Mouse (Mus musculus): Measurements from ENCODE around the gene Arv1.

The Arv1 gene

GRCm38 (mm10) chr8:124732828-124733227, 10.9 kb downstream of the Arv1 start:
- no peak for DNase-seq

GRCm38 (mm10) chr8:124735371-124735911, 13.5 kb downstream of the Arv1 start:
- DNase-seq, result no peak

DNA sequence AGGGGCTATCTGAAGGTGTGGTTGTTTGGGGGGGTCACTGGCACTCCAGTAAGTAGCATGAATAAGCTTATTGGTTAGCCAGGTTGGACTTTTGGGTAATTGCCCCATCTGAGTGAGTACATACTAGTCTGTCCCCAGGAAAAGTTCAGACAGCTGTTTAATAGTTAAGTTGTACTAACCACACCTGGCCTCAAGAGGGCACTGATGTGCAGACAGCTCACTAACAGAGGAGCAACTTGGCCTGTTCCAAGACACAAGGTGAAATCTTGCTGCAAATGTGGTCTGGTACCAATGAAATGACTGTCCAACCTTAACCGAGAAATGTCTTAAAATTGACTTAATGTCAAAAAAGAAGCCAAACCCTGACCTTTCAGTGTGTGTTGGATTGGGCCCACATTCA, 17.3 kb downstream of the Arv1 start:
- DNase-seq, result peak; percentile 32

DNA sequence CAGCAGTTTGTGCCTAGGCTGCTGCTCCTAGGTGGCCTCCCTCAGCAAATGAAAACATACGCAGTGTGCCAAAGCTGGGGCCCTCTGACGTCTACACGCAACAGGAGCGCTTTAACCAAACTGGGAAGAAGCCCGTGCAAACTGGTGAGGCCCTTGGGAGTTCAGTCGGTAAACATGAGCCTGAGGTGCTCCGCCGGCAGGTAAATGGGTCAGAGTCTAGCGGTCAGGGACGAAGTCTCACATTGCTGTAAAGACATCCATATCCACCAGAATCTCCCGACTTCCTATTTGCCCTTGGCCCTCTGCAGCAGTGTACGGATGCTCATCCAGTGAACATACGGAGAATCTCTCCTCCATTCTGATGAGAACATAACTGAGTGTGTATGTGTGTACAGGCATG, 24.7 kb downstream of the Arv1 start:
- no peak for DNase-seq

GRCm38 (mm10) chr8:124751191-124751590, 29.3 kb downstream of the Arv1 start:
- DNase-seq, result no peak

DNA sequence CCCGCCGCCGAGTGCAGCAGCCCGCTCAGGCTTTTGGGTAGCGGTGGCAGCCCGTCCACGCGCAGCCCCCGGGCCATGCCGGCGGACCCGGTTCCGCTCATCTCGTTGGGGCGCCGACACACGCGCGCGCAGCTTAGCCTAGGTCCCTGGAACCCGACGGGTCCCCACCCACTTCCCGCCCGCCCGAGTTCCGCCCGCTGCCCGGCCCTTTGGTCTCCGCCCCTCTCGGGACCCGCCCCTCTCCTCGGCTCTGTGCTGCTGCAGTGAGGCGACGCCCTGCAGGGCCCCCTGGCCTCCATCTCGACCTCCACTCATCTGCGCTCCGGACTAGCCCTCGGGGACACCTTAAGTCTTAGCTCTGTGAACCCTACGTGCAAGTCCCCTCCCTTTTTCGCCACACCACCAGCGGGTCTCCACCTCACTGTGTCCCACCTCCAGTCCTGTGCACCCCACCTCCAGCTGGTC, 29.8 kb downstream of the Arv1 start, which contains the start of gene Fam89a:
Fam89a (minus strand) TSS at position 124 of the 465 bp plus-strand sequence.
- no peak for DNase-seq

DNA sequence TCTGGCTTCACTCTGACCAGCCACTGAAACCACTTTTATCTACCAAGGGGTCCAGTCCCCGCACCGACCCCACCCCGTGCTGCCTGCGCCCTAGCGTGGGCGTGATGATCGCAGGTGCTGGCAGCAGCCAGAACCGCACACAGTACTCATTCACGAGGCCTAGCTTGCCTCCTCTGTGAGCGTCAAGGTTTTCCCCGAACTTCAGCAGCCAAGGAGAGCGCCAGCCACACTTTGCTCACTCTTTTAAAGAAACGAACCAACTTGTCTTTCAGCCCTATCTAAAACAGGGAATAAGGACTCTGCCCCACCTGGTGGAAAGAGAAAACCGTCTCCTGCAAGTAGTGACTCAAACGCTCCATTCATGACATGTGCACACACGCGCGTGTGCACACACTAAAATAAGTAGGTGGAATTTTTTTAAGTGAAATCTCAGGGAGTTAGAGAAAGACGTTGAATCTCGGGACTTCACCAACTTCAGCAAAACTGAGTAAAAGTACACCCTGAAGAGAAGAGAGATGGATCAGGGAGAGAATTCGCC, 30.5 kb downstream of the Arv1 start:
- DNase-seq, result no peak

DNA sequence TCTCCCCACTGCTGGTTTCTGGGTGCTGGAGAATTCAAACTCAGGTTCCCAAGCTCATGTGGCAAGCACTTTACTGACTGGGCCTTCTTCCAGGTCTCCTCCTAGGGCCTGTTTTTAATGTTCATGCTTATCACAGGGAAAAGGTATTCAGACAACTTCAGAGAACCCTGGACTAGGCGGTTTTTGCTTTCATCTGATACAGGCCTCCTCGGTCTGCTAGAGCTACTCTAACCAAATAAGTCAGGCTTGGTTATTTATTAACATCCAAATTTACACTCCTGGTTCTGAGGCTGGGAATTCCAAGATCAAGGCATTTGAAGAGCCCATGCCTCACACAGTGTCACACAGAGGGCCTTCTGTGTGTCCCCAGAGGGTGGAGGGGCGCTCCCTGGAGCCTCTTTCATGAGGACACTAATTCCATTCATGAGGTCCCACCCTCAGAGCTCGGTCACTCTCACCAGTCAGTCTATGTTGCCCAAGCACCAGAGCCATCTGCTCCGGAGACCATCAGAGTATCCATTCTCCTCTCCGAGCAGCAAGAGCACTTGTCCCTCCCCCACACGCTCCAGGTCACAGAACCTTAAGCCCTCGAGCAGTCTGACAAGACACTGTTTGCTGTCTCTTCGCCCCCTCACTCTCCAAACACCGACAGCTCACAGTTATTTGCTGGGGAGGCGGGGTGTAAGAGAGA, 32.3 kb downstream of the Arv1 start:
- DNase-seq, result no peak

DNA sequence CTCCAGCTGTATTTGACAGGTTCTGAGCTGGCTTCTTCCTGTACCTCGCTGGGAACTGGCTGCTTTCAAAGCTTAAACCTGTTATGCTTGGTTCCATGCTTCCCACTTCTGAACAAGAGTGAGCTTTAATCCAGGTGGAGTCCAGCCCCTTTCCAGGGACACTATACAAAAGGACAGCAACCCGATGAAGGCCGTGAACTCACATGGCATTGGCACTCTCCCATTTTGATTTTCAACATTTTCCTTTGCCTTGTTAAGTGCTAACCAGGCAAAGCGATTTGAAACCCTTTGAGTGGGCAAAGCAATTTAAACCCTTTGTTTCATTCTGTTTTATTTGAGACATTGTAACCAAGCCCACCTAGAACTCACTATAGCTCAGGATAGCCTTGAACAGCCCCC, 32.9 kb downstream of the Arv1 start:
- no peak for DNase-seq

- DNase-seq, result no peak
Measured at GRCm38 (mm10) chr8:124755481-124755880, 33.5 kb downstream of the Arv1 start.

DNA sequence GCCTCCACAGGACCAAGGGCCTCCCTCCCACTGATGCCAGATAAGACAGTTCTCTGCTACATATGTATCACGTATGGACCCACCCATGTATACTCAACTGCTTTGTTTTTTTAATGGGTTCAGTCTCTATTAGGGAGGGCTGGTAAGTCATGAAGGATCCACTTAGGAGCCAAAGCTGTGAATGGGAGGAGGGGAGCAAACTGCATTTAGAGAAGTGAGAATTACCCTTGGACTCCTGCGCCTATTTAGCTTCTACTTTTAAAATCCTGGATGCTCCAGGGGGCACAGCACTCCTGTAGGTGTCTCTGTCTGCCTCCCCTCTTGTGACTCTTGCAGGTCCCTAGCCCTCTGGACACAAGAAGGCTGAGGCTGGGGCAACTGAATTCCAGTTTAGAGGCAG, 34.2 kb downstream of the Arv1 start:
- DNase-seq, result no peak

DNA sequence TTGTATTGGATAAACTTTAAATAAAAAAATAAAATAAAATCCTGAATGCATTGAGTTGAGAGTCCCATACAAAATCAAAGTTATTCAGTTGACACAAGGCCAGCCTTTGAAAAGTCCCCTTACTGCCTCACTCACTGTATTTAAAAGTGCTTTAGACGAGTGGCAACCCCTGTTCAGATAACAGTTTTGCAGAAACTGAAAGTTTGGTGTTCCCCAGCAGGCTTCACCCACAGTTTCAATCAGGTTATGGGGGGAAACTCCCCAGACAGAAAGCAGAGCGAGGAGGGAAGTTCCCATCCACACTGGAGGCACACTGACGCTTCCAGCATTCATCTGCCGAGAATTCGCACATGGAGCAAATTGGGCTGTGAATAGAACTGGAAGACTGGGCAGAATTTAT, 34.7 kb downstream of the Arv1 start:
- DNase-seq, result no peak

DNA sequence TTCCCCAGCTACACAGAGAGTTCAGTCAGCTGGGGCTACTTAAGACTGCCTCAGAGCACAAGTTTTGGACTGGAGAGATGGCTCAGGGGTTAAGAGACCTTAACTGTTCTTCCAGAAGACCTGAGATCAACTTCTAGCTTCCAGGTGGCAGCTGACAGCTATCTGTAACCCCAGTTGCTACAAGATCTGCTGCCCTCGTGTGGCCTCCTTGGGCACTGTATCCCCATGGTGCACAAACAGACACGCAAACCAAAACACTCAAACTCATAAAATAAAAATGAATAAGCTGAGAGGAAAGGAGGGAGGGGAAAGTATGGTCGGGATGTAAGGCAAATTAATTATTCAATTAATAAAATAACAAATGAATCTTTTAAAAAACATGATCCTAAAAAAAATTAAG, 36.6 kb downstream of the Arv1 start:
- DNase-seq, result no peak

DNA sequence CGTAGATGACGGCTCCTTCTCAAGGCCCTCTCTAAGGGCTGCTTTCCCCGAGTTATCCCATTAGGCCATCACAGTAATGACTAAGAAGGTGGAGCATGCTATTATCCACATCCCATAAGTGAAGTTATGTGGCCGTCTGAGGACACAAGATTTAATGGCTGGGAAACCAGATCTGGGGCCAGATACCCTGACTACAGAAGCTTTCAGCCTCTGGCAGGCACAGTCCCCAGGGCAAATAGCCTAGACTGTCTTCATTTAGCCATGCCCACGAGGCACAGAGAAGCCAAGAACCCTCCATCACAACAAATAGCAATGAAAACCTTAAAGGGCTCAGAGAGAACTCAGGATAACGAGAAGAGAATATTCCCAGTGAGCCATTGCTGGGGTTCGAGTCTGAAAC, 41.1 kb downstream of the Arv1 start:
- no peak for DNase-seq

DNA sequence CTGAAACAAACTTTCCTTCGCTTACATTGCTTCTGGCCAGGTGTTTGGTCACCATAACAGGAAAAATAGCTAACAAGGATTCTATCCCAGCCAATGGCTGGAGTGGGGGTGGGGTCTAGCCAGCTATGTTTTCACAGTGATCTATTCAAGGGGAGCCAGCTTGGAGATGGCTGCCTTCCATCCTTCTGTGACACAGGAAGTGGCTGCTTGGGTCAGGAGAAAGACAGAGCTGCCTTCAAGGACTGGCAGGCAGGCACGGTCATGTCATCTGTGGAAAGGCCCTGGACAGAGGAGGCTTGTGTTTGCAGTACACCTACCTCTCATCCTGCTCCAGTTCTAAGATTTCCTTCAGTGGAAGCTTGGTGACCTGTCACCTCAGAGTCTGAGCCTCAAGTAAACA, 50.5 kb downstream of the Arv1 start:
- no peak for DNase-seq

DNA sequence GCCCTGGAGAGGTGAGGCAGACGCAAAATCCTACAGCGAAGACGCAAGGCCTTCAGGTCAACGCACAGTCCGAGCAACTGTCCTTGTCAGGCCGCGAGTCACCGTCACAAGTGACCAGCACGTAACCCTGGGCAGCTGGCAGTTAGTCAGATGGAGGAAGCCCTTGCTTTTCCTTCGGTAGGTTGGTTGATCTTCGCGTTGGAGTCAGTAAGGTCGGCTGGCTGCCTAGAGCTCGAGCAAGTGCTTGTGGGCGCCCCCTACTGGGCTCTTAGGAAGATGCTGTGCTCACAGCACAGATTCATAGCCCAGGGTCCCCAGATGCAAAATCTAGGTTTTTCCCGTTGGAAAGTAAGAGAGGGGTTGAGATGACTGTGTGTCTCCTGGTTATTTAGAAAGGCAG, 53.8 kb downstream of the Arv1 start:
- peak; percentile 80 for DNase-seq

DNA sequence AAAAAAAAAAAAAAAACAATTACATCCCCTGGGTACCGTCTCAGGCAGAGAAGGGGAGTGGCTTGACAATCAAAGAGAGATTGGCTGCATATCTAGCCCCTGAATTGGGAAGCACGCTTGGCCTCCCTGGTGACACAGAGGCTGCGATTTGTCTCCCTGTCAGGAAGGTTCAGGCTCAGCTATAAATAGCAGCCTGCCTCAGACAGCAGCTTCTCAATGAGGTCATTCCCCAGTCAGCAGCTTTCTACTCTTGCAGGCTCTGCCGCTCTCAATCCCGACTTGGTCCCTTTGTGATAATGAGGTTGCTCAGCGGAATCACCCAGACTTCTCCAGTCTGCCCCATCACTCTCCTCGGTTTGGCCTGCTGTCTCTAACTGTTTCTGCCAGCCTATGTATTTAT, 58.3 kb downstream of the Arv1 start:
- DNase-seq, result peak; percentile 81

- DNase-seq, result no peak
Measured at GRCm38 (mm10) chr8:124782431-124782830, 60.5 kb downstream of the Arv1 start.

- no peak for DNase-seq
Measured at GRCm38 (mm10) chr8:124783228-124783627, 61.3 kb downstream of the Arv1 start.

All from cerebellum, adult 9-11 months (tissue).